In genomic region chr11:75765161-75765560, GRCm38 (mm10) we compare ENCODE assay signal across 16 mouse cellular contexts. TPM values are rescaled to one million over a fixed set of nuclear protein-coding genes. Genes with fewer than 3 reads are reported as not detected.
"Had no signal": no experiment of that assay in that cellular context is flagged by ENCODE, and none has a peak within 500 bp of the region (broad histone marks: within the 10 kb centered on the region; RNA-seq: fewer than 3 reads in every experiment).

No protein-coding gene starts in this region.

- H3K4me3 ChIP-seq: midbrain, embryonic 10.5 days; midbrain, embryonic 12.5 days; neural tube, embryonic 12.5 days; stomach, embryonic 15.5 days had no signal

- H3K27me3 ChIP-seq: midbrain, embryonic 12.5 days; neural tube, embryonic 12.5 days; stomach, embryonic 15.5 days had no signal

- H3K9me3 ChIP-seq: midbrain, embryonic 10.5 days; midbrain, embryonic 12.5 days; neural tube, embryonic 12.5 days; stomach, embryonic 15.5 days had no signal

- H3K9ac ChIP-seq: liver, embryonic 14.5 days; lung, embryonic 14.5 days; midbrain, embryonic 12.5 days; neural tube, embryonic 12.5 days; stomach, embryonic 15.5 days had no signal

- DNase-seq: lung, embryonic 14.5 days; lung, postnatal 10 days; lung, postnatal 4 days; midbrain, embryonic 14.5 days; right cerebral cortex, postnatal 14 days; thymus, adult 18-20 months; thymus, postnatal 14 days; thymus, postnatal 36 days had no signal

- H3K4me2 ChIP-seq: lung, embryonic 14.5 days; midbrain, embryonic 12.5 days; neural tube, embryonic 12.5 days; stomach, embryonic 15.5 days had no signal

- H3K27ac ChIP-seq: liver, embryonic 14.5 days; midbrain, embryonic 10.5 days; midbrain, embryonic 12.5 days; neural tube, embryonic 12.5 days; stomach, embryonic 15.5 days had no signal

RNA-seq across cellular contexts. Expression of gene Doc2b, which starts 30.7 kb away (rescaled TPM):
- total RNA-seq: megakaryocyte, adult 5-6 weeks; megakaryocyte-erythroid progenitor cell, adult 5-6 weeks; neutrophil, adult 5-6 weeks had no signal
